Mouse (Mus musculus): Measurements from ENCODE around the gene Lrig2. TPM values are rescaled to one million over a fixed set of nuclear protein-coding genes. Genes with fewer than 3 reads are reported as not detected.

Lrig2 gene
- total and polyA plus RNA-seq, 3 experiments = 3.7 to 8.9 (median 8.9) TPM

GRCm38 (mm10) chr3:104349203-104349846 lies 162.4 kb downstream of the Lrig2 start:
- DNase-seq = no peak
- 79% methylated on average over 8 of the region's 8 CpGs for WGBS
- no peaks in the 10 kb centered on the region for H3K27me3 ChIP-seq (ENCODE audit: control insufficient read depth, insufficient read depth, low read length)
- TF ChIP-seq CTCF (IDR thresholded peaks at IDR 0.05) = no peak
- no peak for TF ChIP-seq EP300 (IDR thresholded peaks at IDR 0.05; ENCODE audit: insufficient read depth, low read depth, low read length)
- TF ChIP-seq POLR2A (IDR thresholded peaks at IDR 0.05; ENCODE audit: insufficient read depth, low read depth, low read length) = no peak
- H3K27ac ChIP-seq = no peak overlapping the region
- intact Hi-C loops (cut with DNase I) = no loop called here
- H3K79me2 ChIP-seq (replicated peaks; ENCODE audit: control insufficient read depth, insufficient read depth, low read length) = no peaks in the 10 kb centered on the region
- H3K4me1 ChIP-seq (ENCODE audit: control insufficient read depth, insufficient read depth, low read length) = peaks cover 2% of the 10 kb centered on the region; the same call in 1 of the 2 replicates
- H3K36me3 ChIP-seq (ENCODE audit: control insufficient read depth, insufficient read depth, low read length) = no peaks in the 10 kb centered on the region
- no peak overlapping the region for H3K4me3 ChIP-seq
- no peak overlapping the region for H3K9ac ChIP-seq (ENCODE audit: low read depth, low read length)

Other genes with a start within 250 kb of the Lrig2 start
- 100 to 1,000 TPM; 157 to 177 TPM for gene Slc16a1, start 126.8 kb upstream of the Lrig2 start, total RNA-seq (2021)
- 91.9 and 179 TPM in 2 replicates for gene Slc16a1, start 126.8 kb upstream of the Lrig2 start, polyA plus RNA-seq (2012; rRNA removed)

Data from heart, adult 2 months (tissue).